In genomic region chr12:54265852-54266251, GRCm38 (mm10) we compare ENCODE assay signal across 29 mouse cellular contexts.
"Had no signal": no experiment of that assay in that cellular context is flagged by ENCODE, and none has a peak within 500 bp of the region (broad histone marks: within the 10 kb centered on the region; RNA-seq: fewer than 3 reads in every experiment).

No protein-coding gene starts in this region.

- H3K4me3 ChIP-seq: left cerebral cortex, adult 2 months; limb, embryonic 10.5 days; limb, embryonic 12.5 days; limb, embryonic 13.5 days; limb, embryonic 15.5 days; liver, embryonic 12.5 days; liver, embryonic 13.5 days; liver, embryonic 15.5 days; megakaryocyte, embryonic 14.5 days; midbrain, embryonic 10.5 days; midbrain, embryonic 12.5 days; midbrain, embryonic 13.5 days; midbrain, embryonic 15.5 days; myocyte; neural tube, embryonic 12.5 days had no signal

- H3K27me3 ChIP-seq: limb, embryonic 12.5 days; limb, embryonic 15.5 days; liver, embryonic 12.5 days; liver, embryonic 13.5 days; liver, embryonic 15.5 days; megakaryocyte, embryonic 14.5 days; midbrain, embryonic 12.5 days; midbrain, embryonic 13.5 days; midbrain, embryonic 15.5 days; neural tube, embryonic 12.5 days had no signal

- H3K4me1 ChIP-seq: liver, embryonic 15.5 days; neural tube, embryonic 12.5 days had no signal

- H3K9ac ChIP-seq: limb, embryonic 12.5 days; limb, embryonic 13.5 days; limb, embryonic 15.5 days; liver, embryonic 12.5 days; liver, embryonic 13.5 days; liver, embryonic 14.5 days; liver, embryonic 15.5 days; liver, postnatal 0 days; midbrain, embryonic 12.5 days; midbrain, embryonic 13.5 days; midbrain, embryonic 15.5 days; neural tube, embryonic 12.5 days had no signal

- H3K36me3 ChIP-seq: limb, embryonic 10.5 days; limb, embryonic 12.5 days; limb, embryonic 13.5 days; limb, embryonic 15.5 days; liver, embryonic 12.5 days; liver, embryonic 13.5 days; liver, embryonic 15.5 days; midbrain, embryonic 10.5 days; midbrain, embryonic 12.5 days; midbrain, embryonic 13.5 days; midbrain, embryonic 15.5 days; neural tube, embryonic 12.5 days had no signal

- H3K9me3 ChIP-seq: limb, embryonic 10.5 days; limb, embryonic 12.5 days; limb, embryonic 13.5 days; limb, embryonic 15.5 days; liver, embryonic 12.5 days; liver, embryonic 13.5 days; liver, embryonic 15.5 days; megakaryocyte, embryonic 14.5 days; midbrain, embryonic 10.5 days; midbrain, embryonic 12.5 days; midbrain, embryonic 13.5 days; midbrain, embryonic 15.5 days; neural tube, embryonic 12.5 days had no signal

- DNase-seq: layer of hippocampus, postnatal 36 days; left cerebral cortex, postnatal 4 days; liver; liver, embryonic 13.5 days; liver, postnatal 0 days; lung, adult 2 months; lung, postnatal 14 days; lung, postnatal 36 days; midbrain, embryonic 14.5 days had no signal

- ATAC-seq: liver, embryonic 12.5 days; liver, postnatal 0 days; lung, postnatal 0 days; midbrain, embryonic 13.5 days; midbrain, embryonic 15.5 days; midbrain, embryonic 16.5 days had no signal

- H3K27ac ChIP-seq: left cerebral cortex, adult 2 months; limb, embryonic 10.5 days; limb, embryonic 12.5 days; limb, embryonic 13.5 days; limb, embryonic 15.5 days; liver, embryonic 12.5 days; liver, embryonic 13.5 days; liver, embryonic 14.5 days; liver, embryonic 15.5 days; macrophage; midbrain, embryonic 10.5 days; midbrain, embryonic 12.5 days; midbrain, embryonic 13.5 days; midbrain, embryonic 15.5 days; neural tube, embryonic 12.5 days had no signal

- H3K4me2 ChIP-seq: limb, embryonic 12.5 days; limb, embryonic 13.5 days; limb, embryonic 15.5 days; liver, embryonic 11.5 days; liver, embryonic 12.5 days; liver, embryonic 13.5 days; liver, embryonic 15.5 days; midbrain, embryonic 11.5 days; midbrain, embryonic 12.5 days; midbrain, embryonic 13.5 days; midbrain, embryonic 15.5 days; neural tube, embryonic 12.5 days had no signal
